9 mouse cellular contexts compared by ENCODE assay signal in genomic region chr8:47413524-47414257, GRCm38 (mm10). TPM values are rescaled to one million over a fixed set of nuclear protein-coding genes. Genes with fewer than 3 reads are reported as not detected.
DNase-seq lines count a peak whose midpoint lies in the region; ATAC-seq and TF ChIP-seq lines count a peak whose summit lies in the region.
"Had no signal": no experiment of that assay in that cellular context is flagged by ENCODE, and none has a peak within 500 bp of the region (broad histone marks: within the 10 kb centered on the region; RNA-seq: fewer than 3 reads in every experiment).

No protein-coding gene starts in this region.

- no peaks in the 10 kb centered on the region for H3K36me3 ChIP-seq in heart, embryonic 15.5 days
- no peaks in the 10 kb centered on the region for H3K36me3 ChIP-seq in kidney, postnatal 0 days (ENCODE audit: insufficient read depth, low read length)
- H3K36me3 ChIP-seq in liver, adult 2 months (ENCODE audit: control insufficient read depth, insufficient read depth, low read length), result no peaks in the 10 kb centered on the region
- no peaks in the 10 kb centered on the region for H3K36me3 ChIP-seq in thymus, adult 2 months (ENCODE audit: control insufficient read depth, insufficient read depth, low read length)

- ATAC-seq in heart, embryonic 15.5 days (replicated peaks; ENCODE audit: insufficient number of reproducible peaks, insufficient read depth, low FRiP score, low read depth), result peak; percentile 79
- ATAC-seq in kidney, postnatal 0 days (replicated peaks; ENCODE audit: low FRiP score, low read depth), result peak; percentile 74

- no peak for TF ChIP-seq POLR2A in embryonic fibroblast, embryonic 13.5 days (IDR thresholded peaks at IDR 0.05; ENCODE audit: low read depth, low read length)
- TF ChIP-seq POLR2A in liver, adult 2 months (IDR thresholded peaks at IDR 0.05; ENCODE audit: extremely low read depth, insufficient read depth, low read length), result no peak
- no peak for TF ChIP-seq POLR2A in thymus, adult 2 months (IDR thresholded peaks at IDR 0.05; ENCODE audit: control insufficient read depth, extremely low read depth, insufficient read depth, low read length, poor library complexity)

- no peak for TF ChIP-seq CTCF in embryonic fibroblast, embryonic 13.5 days (IDR thresholded peaks at IDR 0.05; ENCODE audit: borderline replicate concordance, insufficient read depth, low read length)
- TF ChIP-seq CTCF in kidney, postnatal 0 days (IDR thresholded peaks at IDR 0.05; ENCODE audit: low read depth), result no peak
- no peak for TF ChIP-seq CTCF in liver, adult 2 months (IDR thresholded peaks at IDR 0.05; ENCODE audit: low read depth, low read length)
- TF ChIP-seq CTCF in thymus, adult 2 months (IDR thresholded peaks at IDR 0.05; ENCODE audit: borderline replicate concordance, control insufficient read depth, extremely low read depth, insufficient read depth, low read length, poor library complexity), result no peak

- under 1% methylated on average over 46 of the region's 46 CpGs for WGBS in heart, embryonic 15.5 days
- WGBS in kidney, postnatal 0 days, result under 1% methylated on average over 46 of the region's 46 CpGs
- WGBS in liver, adult 2 months, result 1% methylated on average over 46 of the region's 46 CpGs
- under 1% methylated on average over 46 of the region's 46 CpGs for WGBS in thymus, adult 2 months

- H3K9me3 ChIP-seq in heart, embryonic 15.5 days (replicated peaks), result no peaks in the 10 kb centered on the region
- no peaks in the 10 kb centered on the region for H3K9me3 ChIP-seq in kidney, postnatal 0 days (replicated peaks; ENCODE audit: low read length)

- H3K79me2 ChIP-seq in liver, adult 2 months (ENCODE audit: control insufficient read depth, insufficient read depth, low read length), result no peaks in the 10 kb centered on the region

- H3K4me2 ChIP-seq in heart, embryonic 15.5 days, result peak overlapping the region; percentile 96
- H3K4me2 ChIP-seq in kidney, postnatal 0 days (ENCODE audit: low read length), result peak overlapping the region; percentile 92

- peaks cover 40% of the 10 kb centered on the region for H3K27me3 ChIP-seq in heart, embryonic 15.5 days
- peaks cover 3% of the 10 kb centered on the region; the same call in 1 of the 2 replicates for H3K27me3 ChIP-seq in kidney, postnatal 0 days (ENCODE audit: insufficient read depth, low read length)
- peaks cover 11% of the 10 kb centered on the region for H3K27me3 ChIP-seq in liver, adult 2 months (ENCODE audit: control insufficient read depth, insufficient read depth, low read length)
- peaks cover 14% of the 10 kb centered on the region for H3K27me3 ChIP-seq in thymus, adult 2 months (ENCODE audit: control insufficient read depth, insufficient read depth, low read length)

- peak overlapping the region; percentile 68 for H3K9ac ChIP-seq in heart, embryonic 15.5 days
- H3K9ac ChIP-seq in kidney, postnatal 0 days (ENCODE audit: low read depth, low read length), result peak overlapping the region; percentile 77
- H3K9ac ChIP-seq in liver, adult 2 months (ENCODE audit: low read depth, low read length), result peak overlapping the region; percentile 44

- H3K4me3 ChIP-seq in embryonic fibroblast, embryonic 13.5 days (ENCODE audit: insufficient read depth, low read length), result peak overlapping the region; percentile 53
- H3K4me3 ChIP-seq in heart, embryonic 15.5 days, result peak overlapping the region; percentile 86
- peak overlapping the region; percentile 78 for H3K4me3 ChIP-seq in kidney, postnatal 0 days (replicated peaks; ENCODE audit: low read depth, low read length)
- peak overlapping the region; percentile 70 for H3K4me3 ChIP-seq in liver, adult 2 months (ENCODE audit: insufficient read depth, low read depth, low read length)
- peak overlapping the region; percentile 34 for H3K4me3 ChIP-seq in thymus, adult 2 months (ENCODE audit: control insufficient read depth, insufficient read depth, low read length)

- DNase-seq in layer of hippocampus, adult 11-12 months (ENCODE audit: low spot score), result peak; percentile 58
- no peak for DNase-seq in layer of hippocampus, adult 9-10 months (ENCODE audit: low spot score)
- DNase-seq in kidney, postnatal 0 days (ENCODE audit: low spot score), result peak; percentile 64
- no peak for DNase-seq in liver, adult 2 months (ENCODE audit: extremely low read depth, low read depth, low spot score)
- peak; percentile 69 for DNase-seq in neural tube, embryonic 10.5 days (ENCODE audit: extremely low spot score, low spot score)
- DNase-seq in thymus, adult 2 months, result peak; percentile 38

- H3K27ac ChIP-seq in embryonic fibroblast, embryonic 13.5 days (ENCODE audit: insufficient read depth, low read length), result no peak overlapping the region
- peak overlapping the region; percentile 67 for H3K27ac ChIP-seq in heart, embryonic 15.5 days
- peak overlapping the region; percentile 91 for H3K27ac ChIP-seq in kidney, postnatal 0 days
- H3K27ac ChIP-seq in liver, adult 2 months (replicated peaks; ENCODE audit: insufficient read depth, low read depth, low read length), result 0 out of 2 replicates have a peak overlapping the region, but pooled peaks have one; percentile 15
- no peak overlapping the region for H3K27ac ChIP-seq in thymus, adult 2 months (ENCODE audit: control insufficient read depth, insufficient read depth, low read length)
- H3K27ac ChIP-seq: macrophage had no signal

- no peaks in the 10 kb centered on the region for H3K4me1 ChIP-seq in embryonic fibroblast, embryonic 13.5 days (ENCODE audit: control insufficient read depth, insufficient read depth, low read length)
- peaks cover 23% of the 10 kb centered on the region for H3K4me1 ChIP-seq in heart, embryonic 15.5 days (replicated peaks)
- H3K4me1 ChIP-seq in kidney, postnatal 0 days (replicated peaks; ENCODE audit: insufficient read depth, low read length), result no peaks in the 10 kb centered on the region
- H3K4me1 ChIP-seq in liver, adult 2 months (ENCODE audit: control insufficient read depth, insufficient read depth, low read length), result no peaks in the 10 kb centered on the region
- H3K4me1 ChIP-seq in thymus, adult 2 months (replicated peaks; ENCODE audit: control insufficient read depth, insufficient read depth, low read length), result no peaks in the 10 kb centered on the region

RNA-seq across cellular contexts. Expression of gene Stox2, which starts 32.5 kb away (rescaled TPM):
- polyA plus RNA-seq in embryonic fibroblast, embryonic 13.5 days (2011; ENCODE audit: insufficient read length, low read depth, missing spikeins), result 30.9 and 33.7 TPM in 2 replicates
- 8.7 and 9.4 TPM in 2 replicates for polyA plus RNA-seq in heart, embryonic 15.5 days (2015; fragmentation: Nextera tagmentation; extraction: Ambion mirVana)
- polyA plus RNA-seq in kidney, postnatal 0 days (2015; fragmentation: Nextera tagmentation; extraction: Ambion mirVana), result 8.8 and 10.4 TPM in 2 replicates
- total RNA-seq in liver, adult 2 months (2014; rRNA removed), result 0.87 and 1.0 TPM in 2 replicates
- polyA plus RNA-seq in liver, adult 2 months (2012; rRNA removed), result 0.10 and 0.26 TPM in 2 replicates
- 0.85 and 1.1 TPM in 2 replicates for polyA plus RNA-seq in thymus, adult 2 months (2012; rRNA removed)
- polyA plus RNA-seq: macrophage had no signal

Comparison
In these comparisons a context has a peak if more than half of its experiments do, and no peak if none do; other contexts are left out.
1. DNase-seq: peak in layer of hippocampus, adult 11-12 months (single experiment), kidney, postnatal 0 days (single experiment), neural tube, embryonic 10.5 days (single experiment) and thymus, adult 2 months (single experiment); none in layer of hippocampus, adult 9-10 months (single experiment) and liver, adult 2 months (single experiment).
2. H3K27ac ChIP-seq: peak in heart, embryonic 15.5 days (single experiment), kidney, postnatal 0 days (single experiment) and liver, adult 2 months (single experiment); none in embryonic fibroblast, embryonic 13.5 days (single experiment) and thymus, adult 2 months (single experiment).
3. H3K4me3 ChIP-seq: peak in every context shown above with its lines; median percentile 86 in heart, embryonic 15.5 days; 78 in kidney, postnatal 0 days; 70 in liver, adult 2 months; 53 in embryonic fibroblast, embryonic 13.5 days; 34 in thymus, adult 2 months.
4. Peak in every context shown above with its lines, with median percentiles within 50 percentile points of each other: H3K9ac ChIP-seq.